Mouse (Mus musculus) right cerebral cortex, postnatal 4 days (tissue): ENCODE results near the gene Foxo1.

Source experiments
- DNase-seq: peaks from one replicate; pipeline ENCODE4 v3.0.0-alpha.2; 2022

The Foxo1 gene

GRCm38 (mm10) chr3:52268737-52269513, 789 bp downstream of the Foxo1 start:
- DNase-seq = peak; percentile 23

- DNase-seq = peak; percentile 20
Measured at GRCm38 (mm10) chr3:52269514-52270351, 1.6 kb downstream of the Foxo1 start.

GRCm38 (mm10) chr3:52270511-52270910, 2.4 kb downstream of the Foxo1 start:
- no peak for DNase-seq

GRCm38 (mm10) chr3:52271376-52271775, 3.2 kb downstream of the Foxo1 start:
- DNase-seq = no peak

GRCm38 (mm10) chr3:52272376-52272865, 4.3 kb downstream of the Foxo1 start:
- DNase-seq = no peak

GRCm38 (mm10) chr3:52274475-52274874, 6.3 kb downstream of the Foxo1 start:
- DNase-seq = no peak

- DNase-seq = no peak
Measured at GRCm38 (mm10) chr3:52275037-52275555, 7.0 kb downstream of the Foxo1 start.

- DNase-seq = no peak
Measured at GRCm38 (mm10) chr3:52280681-52281080, 12.5 kb downstream of the Foxo1 start.

GRCm38 (mm10) chr3:52281882-52282281, 13.7 kb downstream of the Foxo1 start:
- DNase-seq = no peak

GRCm38 (mm10) chr3:52282369-52282768, 14.2 kb downstream of the Foxo1 start:
- DNase-seq = no peak

GRCm38 (mm10) chr3:52283521-52283920, 15.4 kb downstream of the Foxo1 start:
- DNase-seq = no peak

- no peak for DNase-seq
Measured at GRCm38 (mm10) chr3:52290811-52291210, 22.7 kb downstream of the Foxo1 start.

- DNase-seq = no peak
Measured at GRCm38 (mm10) chr3:52292498-52292897, 24.4 kb downstream of the Foxo1 start.

GRCm38 (mm10) chr3:52293946-52294345, 25.8 kb downstream of the Foxo1 start:
- no peak for DNase-seq

- no peak for DNase-seq
Measured at GRCm38 (mm10) chr3:52295688-52296087, 27.6 kb downstream of the Foxo1 start.

GRCm38 (mm10) chr3:52296224-52296760, 28.2 kb downstream of the Foxo1 start:
- DNase-seq = no peak

- DNase-seq = no peak
Measured at GRCm38 (mm10) chr3:52297291-52298018, 29.3 kb downstream of the Foxo1 start.

- DNase-seq = no peak
Measured at GRCm38 (mm10) chr3:52298683-52299082, 30.5 kb downstream of the Foxo1 start.

- DNase-seq = no peak
Measured at GRCm38 (mm10) chr3:52299376-52299775, 31.2 kb downstream of the Foxo1 start.

GRCm38 (mm10) chr3:52300517-52300916, 32.4 kb downstream of the Foxo1 start:
- no peak for DNase-seq

GRCm38 (mm10) chr3:52303301-52303700, 35.2 kb downstream of the Foxo1 start:
- no peak for DNase-seq

GRCm38 (mm10) chr3:52308586-52309321, 40.6 kb downstream of the Foxo1 start:
- DNase-seq = no peak
